Mouse (Mus musculus): Measurements from ENCODE around the gene Nrros. TPM values are rescaled to one million over a fixed set of nuclear protein-coding genes. Genes with fewer than 3 reads are reported as not detected.
"Not testable (repeated sequence)": the region's sequence is repeated elsewhere in the genome, so short reads cannot be mapped to it uniquely, and the experiment has no call there.

The Nrros gene
- polyA plus RNA-seq, 1 experiment from 2014 or later, result 10.1 TPM

DNA sequence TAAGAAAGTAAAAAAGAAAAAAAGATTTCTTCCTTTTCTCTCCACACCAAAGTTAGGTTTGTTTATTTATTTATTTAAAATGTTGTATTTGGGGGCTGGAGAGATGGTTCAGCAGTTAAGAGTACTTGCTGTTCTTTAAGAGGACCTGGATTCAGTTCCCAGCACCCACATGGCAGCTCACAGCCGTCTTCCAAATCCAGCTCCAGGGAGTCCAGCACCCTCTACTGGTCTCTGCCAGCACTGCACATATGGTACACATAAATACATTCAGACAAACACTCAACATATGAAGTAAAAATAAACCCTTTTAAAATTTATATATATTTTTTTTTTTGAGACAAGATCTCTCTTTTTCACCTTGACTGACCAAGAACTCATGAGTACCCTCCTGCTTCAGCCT is 59.7 kb downstream of the Nrros start:
- Histone ChIP-seq H3K4me2 (ENCODE audit: low read depth, severe bottlenecking) (no peak overlapping the region), H3K4me1 (ENCODE audit: control insufficient read depth, insufficient read depth, low read length) (no peaks in the 10 kb centered on the region), H3K27ac (replicated peaks; ENCODE audit: low read depth, low read length) (no peak overlapping the region), H3K4me3 (ENCODE audit: low read depth, low read length) (no peak overlapping the region), H3K36me3 (ENCODE audit: control insufficient read depth, insufficient read depth, low read length) (peaks cover 2% of the 10 kb centered on the region; the same call in 1 of the 2 replicates), H3K9ac (ENCODE audit: low read length) (no peak overlapping the region), H3K9me3 (ENCODE audit: control insufficient read depth, low read length) (no peaks in the 10 kb centered on the region), H3K27me3 (ENCODE audit: control insufficient read depth, insufficient read depth, low read length) (no peaks in the 10 kb centered on the region)
- WGBS, result 88% methylated on average over 1 of the region's 1 CpGs
- DNase-seq (ENCODE audit: low spot score), result no peak
- no peak for ATAC-seq (ENCODE audit: insufficient number of reproducible peaks, low FRiP score, low TSS enrichment, low read depth)

- no peak overlapping the region for H3K4me3 ChIP-seq (ENCODE audit: low read depth, low read length)
- no peak overlapping the region for H3K4me2 ChIP-seq (ENCODE audit: low read depth, severe bottlenecking)
- 89% methylated on average over 13 of the region's 13 CpGs for WGBS
- H3K9me3 ChIP-seq (ENCODE audit: control insufficient read depth, low read length), result no peaks in the 10 kb centered on the region
- H3K9ac ChIP-seq (ENCODE audit: low read length), result no peak overlapping the region
- no peak overlapping the region for H3K27ac ChIP-seq (replicated peaks; ENCODE audit: low read depth, low read length)
- ATAC-seq (ENCODE audit: insufficient number of reproducible peaks, low FRiP score, low TSS enrichment, low read depth), result no peak
- H3K27me3 ChIP-seq (ENCODE audit: control insufficient read depth, insufficient read depth, low read length), result no peaks in the 10 kb centered on the region
- no peaks in the 10 kb centered on the region for H3K4me1 ChIP-seq (ENCODE audit: control insufficient read depth, insufficient read depth, low read length)
- peaks cover 2% of the 10 kb centered on the region; the same call in 1 of the 2 replicates for H3K36me3 ChIP-seq (ENCODE audit: control insufficient read depth, insufficient read depth, low read length)
- DNase-seq (ENCODE audit: low spot score), result no peak
Observed at GRCm38 (mm10) chr16:32102295-32102694, 63.1 kb downstream of the Nrros start.

DNA sequence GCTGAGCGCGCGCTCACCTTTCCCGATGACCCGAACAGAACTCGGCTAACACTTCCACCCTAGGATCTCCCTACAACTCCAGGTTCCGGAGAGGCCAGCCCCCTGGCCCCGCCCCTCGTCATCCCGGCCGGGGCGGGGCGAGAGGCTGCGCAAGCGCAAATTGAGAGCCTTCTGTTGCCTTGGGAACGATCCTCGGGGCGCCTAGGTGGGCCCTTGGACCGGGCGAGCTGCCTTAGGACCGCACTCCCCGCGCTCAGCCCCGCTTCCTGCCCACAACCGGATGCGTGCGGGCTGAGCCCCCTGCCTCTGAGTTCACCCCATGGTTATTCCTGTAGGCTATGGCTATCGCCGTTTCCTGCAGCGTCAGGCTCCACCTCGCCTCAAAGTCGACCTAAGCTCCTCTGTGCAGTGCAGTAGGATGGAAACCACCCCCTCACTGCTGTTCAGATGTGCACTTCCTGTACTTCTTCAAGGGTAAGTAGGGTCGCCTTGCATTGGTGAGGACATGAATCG is 65.7 kb downstream of the Nrros start, which contains the start of the genes Pigx and Cep19:
Gene Pigx, minus strand, starts transcription at position 103 of the 513 bp plus-strand sequence.
Gene Cep19, plus strand, starts transcription at position 163 of the 513 bp plus-strand sequence.
- Histone ChIP-seq H3K4me3 (ENCODE audit: low read depth, low read length) (peak within 1 kb of the TSS; percentile 77), H3K9ac (ENCODE audit: low read length) (peak within 1 kb of the TSS; percentile 87), H3K4me1 (ENCODE audit: control insufficient read depth, insufficient read depth, low read length) (no peaks in the 10 kb centered on the region), H3K27me3 (ENCODE audit: control insufficient read depth, insufficient read depth, low read length) (no peaks in the 10 kb centered on the region), H3K4me2 (ENCODE audit: low read depth, severe bottlenecking) (peak within 1 kb of the TSS; percentile 72), H3K36me3 (ENCODE audit: control insufficient read depth, insufficient read depth, low read length) (peaks cover 4% of the 10 kb centered on the region; the same call in 1 of the 2 replicates), H3K9me3 (ENCODE audit: control insufficient read depth, low read length) (no peaks in the 10 kb centered on the region), H3K27ac (replicated peaks; ENCODE audit: low read depth, low read length) (peak within 1 kb of the TSS; percentile 82)
- peak; percentile 92 for DNase-seq (ENCODE audit: low spot score)
- 0% methylated on average over 27 of the region's 34 CpGs for WGBS
- peak; percentile 92 for ATAC-seq (ENCODE audit: insufficient number of reproducible peaks, low FRiP score, low TSS enrichment, low read depth)

GRCm38 (mm10) chr16:32098897-32099637 is 66.3 kb downstream of the Nrros start:
- no peaks in the 10 kb centered on the region for H3K27me3 ChIP-seq (ENCODE audit: control insufficient read depth, insufficient read depth, low read length)
- peak; percentile 80 for ATAC-seq (ENCODE audit: insufficient number of reproducible peaks, low FRiP score, low TSS enrichment, low read depth)
- H3K4me1 ChIP-seq (ENCODE audit: control insufficient read depth, insufficient read depth, low read length), result no peaks in the 10 kb centered on the region
- peak overlapping the region; percentile 87 for H3K9ac ChIP-seq (ENCODE audit: low read length)
- DNase-seq (ENCODE audit: low spot score), result no peak
- H3K4me3 ChIP-seq (ENCODE audit: low read depth, low read length), result peak overlapping the region; percentile 77
- H3K4me2 ChIP-seq (ENCODE audit: low read depth, severe bottlenecking), result peak overlapping the region; percentile 72
- under 1% methylated on average over 38 of the region's 39 CpGs for WGBS
- no peaks in the 10 kb centered on the region for H3K9me3 ChIP-seq (ENCODE audit: control insufficient read depth, low read length)
- peaks cover 4% of the 10 kb centered on the region; the same call in 1 of the 2 replicates for H3K36me3 ChIP-seq (ENCODE audit: control insufficient read depth, insufficient read depth, low read length)
- peak overlapping the region; percentile 82 for H3K27ac ChIP-seq (replicated peaks; ENCODE audit: low read depth, low read length)

DNA sequence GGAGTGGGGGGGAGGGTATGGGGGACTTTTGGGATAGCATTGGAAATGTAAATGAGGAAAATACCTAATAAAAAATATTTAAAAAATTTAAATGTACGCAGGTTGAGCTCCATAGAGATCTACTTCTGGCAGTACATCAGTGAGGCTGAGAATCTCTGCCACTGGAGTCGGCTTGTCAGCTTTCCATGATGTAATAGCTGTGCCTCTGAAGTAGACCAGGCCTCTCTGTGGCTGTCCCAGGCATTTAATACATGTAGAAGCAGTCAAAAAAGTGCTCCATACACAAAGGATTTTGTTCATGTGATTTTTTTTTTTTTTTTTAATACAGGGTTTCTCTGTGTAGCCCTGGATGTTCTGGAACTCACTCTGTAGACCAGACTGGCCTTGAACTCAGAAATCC is 67.6 kb downstream of the Nrros start:
- not testable (repeated sequence) for H3K4me2 ChIP-seq (ENCODE audit: low read depth, severe bottlenecking); H3K36me3 ChIP-seq (ENCODE audit: control insufficient read depth, insufficient read depth, low read length); H3K9ac ChIP-seq (ENCODE audit: low read length); H3K27ac ChIP-seq (replicated peaks; ENCODE audit: low read depth, low read length); H3K27me3 ChIP-seq (ENCODE audit: control insufficient read depth, insufficient read depth, low read length); DNase-seq (ENCODE audit: low spot score); ATAC-seq (ENCODE audit: insufficient number of reproducible peaks, low FRiP score, low TSS enrichment, low read depth); H3K9me3 ChIP-seq (ENCODE audit: control insufficient read depth, low read length); H3K4me3 ChIP-seq (ENCODE audit: low read depth, low read length); H3K4me1 ChIP-seq (ENCODE audit: control insufficient read depth, insufficient read depth, low read length)
- 92% methylated on average over 2 of the region's 2 CpGs for WGBS

Other genes starting within 250 kb of the Nrros start
- 0.25 and 0.67 TPM in 2 replicates for gene Pigz, start 231.7 kb downstream of the Nrros start, polyA plus RNA-seq (2014; fragmentation: Nextera tagmentation; extraction: Ambion mirVana)
- gene 0610012G03Rik, start 217.1 kb downstream of the Nrros start, polyA plus RNA-seq (2014; fragmentation: Nextera tagmentation; extraction: Ambion mirVana), result 81.6 and 88.9 TPM in 2 replicates
- gene Ncbp2, start 217.1 kb downstream of the Nrros start, polyA plus RNA-seq (2014; fragmentation: Nextera tagmentation; extraction: Ambion mirVana), result 160 and 161 TPM in 2 replicates
- gene Senp5, start 162.3 kb downstream of the Nrros start, polyA plus RNA-seq (2014; fragmentation: Nextera tagmentation; extraction: Ambion mirVana), result 10.9 and 13.4 TPM in 2 replicates
- gene Pak2, start 86.3 kb downstream of the Nrros start, polyA plus RNA-seq (2014; fragmentation: Nextera tagmentation; extraction: Ambion mirVana), result 41.1 and 42.7 TPM in 2 replicates
- 131 and 137 TPM in 2 replicates for gene Pigx, start 65.9 kb downstream of the Nrros start, polyA plus RNA-seq (2014; fragmentation: Nextera tagmentation; extraction: Ambion mirVana)
- gene Cep19, start 65.8 kb downstream of the Nrros start, polyA plus RNA-seq (2014; fragmentation: Nextera tagmentation; extraction: Ambion mirVana), result 38.2 and 44.3 TPM in 2 replicates
- 0.25 TPM in 1 of 2 replicates, not detected in the other for gene Bex6, start 14.2 kb upstream of the Nrros start, polyA plus RNA-seq (2014; fragmentation: Nextera tagmentation; extraction: Ambion mirVana)
- gene Fbxo45, start 81.6 kb upstream of the Nrros start, polyA plus RNA-seq (2014; fragmentation: Nextera tagmentation; extraction: Ambion mirVana), result 21.6 and 23.3 TPM in 2 replicates
- gene Wdr53, start 81.6 kb upstream of the Nrros start, polyA plus RNA-seq (2014; fragmentation: Nextera tagmentation; extraction: Ambion mirVana), result 19.2 and 20.2 TPM in 2 replicates
- gene Smco1, start 105.9 kb upstream of the Nrros start, polyA plus RNA-seq (2014; fragmentation: Nextera tagmentation; extraction: Ambion mirVana), result not detected in 2 replicates
- gene Rnf168, start 111.9 kb upstream of the Nrros start, polyA plus RNA-seq (2014; fragmentation: Nextera tagmentation; extraction: Ambion mirVana), result 25.0 and 27.9 TPM in 2 replicates
- gene Ubxn7, start 166.7 kb upstream of the Nrros start, polyA plus RNA-seq (2014; fragmentation: Nextera tagmentation; extraction: Ambion mirVana), result 28.0 and 30.0 TPM in 2 replicates
- gene Tm4sf19, start 234.9 kb upstream of the Nrros start, polyA plus RNA-seq (2014; fragmentation: Nextera tagmentation; extraction: Ambion mirVana), result not detected in 2 replicates